Mouse (Mus musculus): ENCODE results near the gene Sac3d1. TPM values are rescaled to one million over a fixed set of nuclear protein-coding genes. Genes with fewer than 3 reads are reported as not detected.

Gene Sac3d1
- total and polyA plus RNA-seq, 2 experiments from 2014 or later = 60.8 to 67.7 TPM

- Histone ChIP-seq H3K4me2 (ENCODE audit: low read depth) (peak overlapping the region; percentile 90), H3K9me3 (ENCODE audit: low read length) (no peaks in the 10 kb centered on the region), H3K27ac (ENCODE audit: low read depth, low read length) (peak overlapping the region; percentile 92), H3K36me3 (ENCODE audit: insufficient read depth) (peaks cover 38% of the 10 kb centered on the region), H3K9ac (peak overlapping the region; percentile 91), H3K4me1 (ENCODE audit: insufficient read depth) (peaks cover 15% of the 10 kb centered on the region), H3K4me3 (ENCODE audit: low read depth, low read length) (peak overlapping the region; percentile 76), H3K27me3 (ENCODE audit: insufficient read depth, low read length) (no peaks in the 10 kb centered on the region)
- no peak for TF ChIP-seq CTCF (IDR thresholded peaks at IDR 0.05; ENCODE audit: low read depth)
- DNase-seq = no peak
- WGBS = 11% methylated on average over 32 of the region's 32 CpGs
- ATAC-seq = no peak
Observed at GRCm38 (mm10) chr19:6117346-6117985, 984 bp downstream of the Sac3d1 start.

- H3K4me1 ChIP-seq (ENCODE audit: insufficient read depth) = peaks cover 15% of the 10 kb centered on the region
- peaks cover 37% of the 10 kb centered on the region for H3K36me3 ChIP-seq (ENCODE audit: insufficient read depth)
- DNase-seq (no peak), ATAC-seq (no peak)
- H3K27me3 ChIP-seq (ENCODE audit: insufficient read depth, low read length) = no peaks in the 10 kb centered on the region
- no peak overlapping the region for H3K4me2 ChIP-seq (ENCODE audit: low read depth)
- TF ChIP-seq CTCF (IDR thresholded peaks at IDR 0.05; ENCODE audit: low read depth) = no peak
- WGBS = 88% methylated on average over 15 of the region's 15 CpGs
- no peaks in the 10 kb centered on the region for H3K9me3 ChIP-seq (ENCODE audit: low read length)
- H3K27ac ChIP-seq (ENCODE audit: low read depth, low read length) = no peak overlapping the region
- no peak overlapping the region for H3K4me3 ChIP-seq (ENCODE audit: low read depth, low read length)
- H3K9ac ChIP-seq = no peak overlapping the region
Observed at GRCm38 (mm10) chr19:6116113-6116850, 2.2 kb downstream of the Sac3d1 start.

- Histone ChIP-seq H3K27ac (ENCODE audit: low read depth, low read length) (no peak overlapping the region), H3K4me1 (ENCODE audit: insufficient read depth) (peaks cover 7% of the 10 kb centered on the region), H3K9me3 (ENCODE audit: low read length) (no peaks in the 10 kb centered on the region), H3K9ac (no peak overlapping the region), H3K27me3 (ENCODE audit: insufficient read depth, low read length) (no peaks in the 10 kb centered on the region), H3K36me3 (ENCODE audit: insufficient read depth) (peaks cover 29% of the 10 kb centered on the region), H3K4me2 (ENCODE audit: low read depth) (no peak overlapping the region), H3K4me3 (ENCODE audit: low read depth, low read length) (no peak overlapping the region)
- WGBS = 71% methylated on average over 6 of the region's 6 CpGs
- ATAC-seq (no peak), DNase-seq (no peak)
- no peak for TF ChIP-seq CTCF (IDR thresholded peaks at IDR 0.05; ENCODE audit: low read depth)
Observed at GRCm38 (mm10) chr19:6113116-6113515, 5.3 kb downstream of the Sac3d1 start.

- ATAC-seq (no peak), DNase-seq (no peak)
- Histone ChIP-seq H3K4me3 (ENCODE audit: low read depth, low read length) (no peak within 1 kb of the TSS), H3K9me3 (ENCODE audit: low read length) (no peaks in the 10 kb centered on the region), H3K4me1 (ENCODE audit: insufficient read depth) (no peaks in the 10 kb centered on the region), H3K27me3 (ENCODE audit: insufficient read depth, low read length) (no peaks in the 10 kb centered on the region), H3K4me2 (ENCODE audit: low read depth) (no peak within 1 kb of the TSS), H3K9ac (no peak within 1 kb of the TSS), H3K27ac (ENCODE audit: low read depth, low read length) (no peak within 1 kb of the TSS), H3K36me3 (ENCODE audit: insufficient read depth) (no peaks in the 10 kb centered on the region)
- no peak for TF ChIP-seq CTCF (IDR thresholded peaks at IDR 0.05; ENCODE audit: low read depth)
- WGBS = 89% methylated on average over 7 of the region's 7 CpGs
Observed at GRCm38 (mm10) chr19:6105586-6105985, 12.9 kb downstream of the Sac3d1 start, which contains the start of gene Naaladl1. Naaladl1 (plus strand) TSS chr19:6105782.

- Histone ChIP-seq H3K36me3 (ENCODE audit: insufficient read depth) (no peaks in the 10 kb centered on the region), H3K9ac (no peak overlapping the region), H3K9me3 (ENCODE audit: low read length) (no peaks in the 10 kb centered on the region), H3K4me3 (ENCODE audit: low read depth, low read length) (no peak overlapping the region), H3K4me1 (ENCODE audit: insufficient read depth) (no peaks in the 10 kb centered on the region), H3K27ac (ENCODE audit: low read depth, low read length) (no peak overlapping the region), H3K27me3 (ENCODE audit: insufficient read depth, low read length) (no peaks in the 10 kb centered on the region), H3K4me2 (ENCODE audit: low read depth) (no peak overlapping the region)
- no peak for TF ChIP-seq CTCF (IDR thresholded peaks at IDR 0.05; ENCODE audit: low read depth)
- no peak for ATAC-seq
- DNase-seq = no peak
- WGBS = 82% methylated on average over 4 of the region's 4 CpGs
Observed at GRCm38 (mm10) chr19:6104476-6104875, 14.0 kb downstream of the Sac3d1 start.

- Histone ChIP-seq H3K4me2 (ENCODE audit: low read depth) (no peak overlapping the region), H3K9me3 (ENCODE audit: low read length) (no peaks in the 10 kb centered on the region), H3K4me1 (ENCODE audit: insufficient read depth) (no peaks in the 10 kb centered on the region), H3K4me3 (ENCODE audit: low read depth, low read length) (no peak overlapping the region), H3K9ac (no peak overlapping the region), H3K27me3 (ENCODE audit: insufficient read depth, low read length) (no peaks in the 10 kb centered on the region), H3K36me3 (ENCODE audit: insufficient read depth) (no peaks in the 10 kb centered on the region), H3K27ac (ENCODE audit: low read depth, low read length) (no peak overlapping the region)
- 77% methylated on average over 6 of the region's 6 CpGs for WGBS
- no peak for ATAC-seq
- no peak for DNase-seq
- no peak for TF ChIP-seq CTCF (IDR thresholded peaks at IDR 0.05; ENCODE audit: low read depth)
Observed at GRCm38 (mm10) chr19:6102169-6102853, 16.1 kb downstream of the Sac3d1 start.

GRCm38 (mm10) chr19:6101186-6101585 lies 17.3 kb downstream of the Sac3d1 start:
- Histone ChIP-seq H3K9me3 (ENCODE audit: low read length) (no peaks in the 10 kb centered on the region), H3K4me1 (ENCODE audit: insufficient read depth) (no peaks in the 10 kb centered on the region), H3K4me3 (ENCODE audit: low read depth, low read length) (no peak overlapping the region), H3K36me3 (ENCODE audit: insufficient read depth) (no peaks in the 10 kb centered on the region), H3K9ac (no peak overlapping the region), H3K27ac (ENCODE audit: low read depth, low read length) (no peak overlapping the region), H3K27me3 (ENCODE audit: insufficient read depth, low read length) (no peaks in the 10 kb centered on the region), H3K4me2 (ENCODE audit: low read depth) (no peak overlapping the region)
- 71% methylated on average over 6 of the region's 6 CpGs for WGBS
- DNase-seq = no peak
- no peak for TF ChIP-seq CTCF (IDR thresholded peaks at IDR 0.05; ENCODE audit: low read depth)
- ATAC-seq = no peak
